Mouse (Mus musculus): Measurements from ENCODE around the gene Atad3a. TPM values are rescaled to one million over a fixed set of nuclear protein-coding genes. Genes with fewer than 3 reads are reported as not detected.

The Atad3a gene
- total RNA-seq, 2 experiments from 2014 or later: 25.4 to 35.3 TPM

- DNase-seq: no peak
- intact Hi-C loops (cut with DNase I): no loop called here
- Histone ChIP-seq H3K27ac (no peak overlapping the region), H3K4me3 (peak overlapping the region; percentile 87)
- no peak for TF ChIP-seq CTCF (IDR thresholded peaks at IDR 0.05)
These were observed 65.3 kb downstream of the Atad3a start for GRCm38 (mm10) chr4:155695531-155696062.

DNA sequence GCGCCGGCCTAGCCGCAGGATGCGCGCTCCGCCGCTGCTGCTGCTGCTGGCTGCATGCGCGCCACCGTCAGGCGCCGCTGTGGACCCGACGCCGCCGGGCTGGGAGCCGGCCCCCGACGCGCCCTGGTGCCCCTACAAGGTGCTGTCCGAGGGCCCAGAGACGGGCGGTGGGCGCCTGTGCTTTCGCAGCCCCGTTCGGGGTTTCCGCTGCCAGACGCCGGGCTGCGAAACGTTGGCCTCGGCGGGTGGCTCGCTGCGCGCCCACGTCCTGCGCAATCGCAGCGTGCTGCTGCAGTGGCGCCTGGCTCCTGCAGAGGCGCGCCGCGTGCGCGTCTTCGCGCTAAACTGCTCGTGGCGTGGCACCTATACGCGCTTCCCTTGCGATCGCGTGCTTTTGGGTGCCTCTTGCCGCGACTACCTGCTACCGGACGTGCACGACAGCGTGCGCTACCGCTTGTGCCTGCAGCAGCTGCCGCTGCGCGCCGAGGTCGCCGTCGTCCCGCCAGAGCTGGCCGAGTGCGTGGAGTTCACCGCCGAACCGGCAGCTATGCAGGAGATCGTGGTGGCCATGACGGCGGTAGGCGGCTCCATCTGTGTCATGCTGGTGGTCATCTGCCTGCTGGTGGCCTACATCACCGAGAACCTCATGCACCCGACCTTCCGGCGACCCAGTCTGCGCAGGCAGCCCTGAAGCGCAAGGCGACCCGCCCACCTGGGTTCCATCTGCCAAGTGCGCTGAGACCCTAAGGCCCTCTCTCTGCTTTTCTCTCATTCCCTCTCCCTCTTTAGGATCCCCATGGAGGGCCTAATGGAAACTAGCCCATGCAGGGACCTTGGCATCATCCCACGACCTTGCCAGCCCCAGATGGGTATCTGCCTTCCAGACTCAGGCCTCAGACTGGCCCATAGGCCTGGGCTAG is 66.2 kb downstream of the Atad3a start:
- H3K4me3 ChIP-seq: peak overlapping the region; percentile 87
- peak; percentile 45 for TF ChIP-seq CTCF (IDR thresholded peaks at IDR 0.05)
- peak; percentile 74 for DNase-seq
- peak overlapping the region; percentile 81 for H3K27ac ChIP-seq
- intact Hi-C loops (cut with DNase I): no loop called here

DNA sequence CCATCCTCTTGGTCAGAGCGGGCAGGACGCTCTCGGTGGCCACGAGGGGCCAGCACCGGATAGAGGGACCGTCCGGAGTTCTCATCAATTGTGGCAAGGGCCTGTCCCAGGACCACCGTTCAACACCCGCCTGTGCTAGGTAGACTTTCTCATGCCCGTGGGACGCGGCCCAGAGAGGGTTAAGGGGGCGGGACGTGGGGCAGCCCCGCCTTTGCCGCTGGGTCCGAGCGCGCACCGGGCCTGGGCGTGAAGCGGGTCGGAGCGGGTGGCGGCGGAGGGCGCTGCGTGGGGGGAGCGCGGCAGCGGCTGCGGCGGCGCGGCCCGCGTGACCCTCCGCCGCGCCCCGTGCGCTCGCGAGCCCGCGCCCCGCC is 66.8 kb downstream of the Atad3a start, which contains the start of gene Fndc10:
Fndc10 (plus strand) TSS at position 232 of the 371 bp plus-strand sequence.
- H3K4me3 ChIP-seq: peak within 1 kb of the TSS; percentile 87
- intact Hi-C loops (cut with DNase I): no loop called here
- peak; percentile 25; the same call in 1 of the 2 replicates for TF ChIP-seq CTCF (IDR thresholded peaks at IDR 0.05)
- peak within 1 kb of the TSS; percentile 81 for H3K27ac ChIP-seq
- no peak for DNase-seq

GRCm38 (mm10) chr4:155692421-155692820 is 68.5 kb downstream of the Atad3a start:
- no peak for TF ChIP-seq CTCF (IDR thresholded peaks at IDR 0.05)
- Histone ChIP-seq H3K27ac (no peak overlapping the region), H3K4me3 (no peak overlapping the region)
- intact Hi-C loops (cut with DNase I): no loop called here
- DNase-seq: no peak

Small RNA genes lying within 50 kb of the gene (microRNA-seq; reads per million reads assigned to microRNA genes)
- not detected for gene Gm27743

Other genes starting within 250 kb of the Atad3a start
- 10 to 100 TPM; 16.4 to 21.5 TPM for gene Nadk, start 198.7 kb downstream of the Atad3a start, total RNA-seq (2021)
- 1 to 10 TPM; 3.3 to 5.7 TPM for gene Slc35e2, start 159.7 kb downstream of the Atad3a start, total RNA-seq (2021)
- gene Cdk11b, start 136.2 kb downstream of the Atad3a start, total RNA-seq (2021): 10 to 100 TPM; 28.4 to 32.0 TPM
- gene Gm10563, start 115.7 kb downstream of the Atad3a start, total RNA-seq (2021): not detected
- gene Mmp23, start 107.7 kb downstream of the Atad3a start, total RNA-seq (2021): 1 to 10 TPM in 1 of 2 experiments, under 1 TPM in 1; 0.64 to 3.0 TPM
- 10 to 100 TPM; 17.7 to 19.8 TPM for gene Mib2, start 91.9 kb downstream of the Atad3a start, total RNA-seq (2021)
- 1 to 10 TPM; 1.0 to 1.5 TPM for gene Fndc10, start 66.8 kb downstream of the Atad3a start, total RNA-seq (2021)
- gene Ssu72, start 56.3 kb downstream of the Atad3a start, total RNA-seq (2021): 10 to 100 TPM; 42.3 to 44.5 TPM
- gene Tmem240, start 26.3 kb downstream of the Atad3a start, total RNA-seq (2021): under 1 TPM; 0.41 to 0.67 TPM
- gene Vwa1, start 13.6 kb upstream of the Atad3a start, total RNA-seq (2021): 1 to 10 TPM; 4.8 to 7.4 TPM
- gene Tmem88b, start 24.8 kb upstream of the Atad3a start, total RNA-seq (2021): 1 to 10 TPM in 1 of 2 experiments, under 1 TPM in 1; 0.66 to 1.1 TPM
- not detected for gene Ankrd65, start 29.3 kb upstream of the Atad3a start, total RNA-seq (2021)
- gene Mrpl20, start 41.8 kb upstream of the Atad3a start, total RNA-seq (2021): 10 to 100 TPM; 39.0 to 52.7 TPM
- 10 to 100 TPM; 26.4 to 27.0 TPM for gene Ccnl2, start 51.4 kb upstream of the Atad3a start, total RNA-seq (2021)
- gene Aurkaip1, start 70.2 kb upstream of the Atad3a start, total RNA-seq (2021): 10 to 100 TPM; 74.0 to 89.8 TPM
- 10 to 100 TPM; 26.4 to 31.3 TPM for gene Mxra8, start 78.6 kb upstream of the Atad3a start, total RNA-seq (2021)
- gene Dvl1, start 86.3 kb upstream of the Atad3a start, total RNA-seq (2021): 100 to 1,000 TPM; 116 to 122 TPM
- under 1 TPM; 0.11 to 0.23 TPM for gene Tas1r3, start 102.3 kb upstream of the Atad3a start, total RNA-seq (2021)
- 10 to 100 TPM; 13.6 to 18.0 TPM for gene Cptp, start 108.3 kb upstream of the Atad3a start, total RNA-seq (2021)
- 10 to 100 TPM; 14.9 to 17.3 TPM for gene Ints11, start 108.5 kb upstream of the Atad3a start, total RNA-seq (2021)
- gene Pusl1, start 130.7 kb upstream of the Atad3a start, total RNA-seq (2021): 10 to 100 TPM; 10.5 to 13.4 TPM
- 1 to 10 TPM; 7.5 to 8.0 TPM for gene Acap3, start 130.7 kb upstream of the Atad3a start, total RNA-seq (2021)
- 10 to 100 TPM; 62.8 to 64.5 TPM for gene Ube2j2, start 182.7 kb upstream of the Atad3a start, total RNA-seq (2021)
- 10 to 100 TPM; 15.1 to 18.5 TPM for gene C1qtnf12, start 201.2 kb upstream of the Atad3a start, total RNA-seq (2021)
- 1 to 10 TPM in 1 of 2 experiments, under 1 TPM in 1; 0.92 to 2.0 TPM for gene B3galt6, start 231.6 kb upstream of the Atad3a start, total RNA-seq (2021)
- 10 to 100 TPM; 75.7 to 81.5 TPM for gene Sdf4, start 231.8 kb upstream of the Atad3a start, total RNA-seq (2021)